Mouse (Mus musculus): ENCODE results near the gene Spag5. TPM values are rescaled to one million over a fixed set of nuclear protein-coding genes. Genes with fewer than 3 reads are reported as not detected.

Gene Spag5
- polyA plus RNA-seq, 1 experiment, result 35.1 TPM

DNA sequence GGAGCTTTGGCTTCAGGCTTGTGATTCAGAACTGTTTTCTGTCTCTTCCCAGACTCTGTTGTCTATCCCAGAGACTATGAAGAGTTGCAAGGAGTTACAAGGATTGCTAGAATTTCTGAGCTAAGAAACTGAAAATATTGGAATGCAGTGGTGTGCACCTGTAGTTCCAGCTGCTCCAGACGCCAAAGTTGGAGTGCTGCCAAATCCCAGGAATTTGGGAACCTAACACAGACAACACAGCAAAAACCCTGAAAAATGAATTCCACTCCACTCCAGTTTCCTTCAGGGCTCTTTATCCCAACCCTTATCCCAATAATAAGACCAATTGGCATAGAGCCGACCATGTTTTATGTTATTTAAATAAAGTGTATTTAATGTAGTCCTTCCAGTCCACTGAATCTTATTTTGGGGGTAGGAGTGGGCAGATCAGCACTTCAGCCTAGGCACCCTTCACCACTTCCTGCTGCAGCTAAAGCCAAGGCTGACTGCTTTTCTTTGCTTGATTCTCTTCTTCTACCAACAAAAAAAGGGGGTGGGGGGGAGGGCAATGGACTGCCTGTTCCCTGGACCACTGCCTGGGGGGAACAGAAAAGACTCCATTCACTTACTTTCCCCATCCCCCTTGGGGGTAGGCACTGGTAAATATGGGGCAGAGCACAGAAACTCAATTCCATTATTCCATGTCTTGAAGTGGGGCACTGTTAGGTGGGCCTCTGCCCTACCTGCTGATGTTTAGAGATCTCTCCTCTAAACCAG lies 20.9 kb downstream of the Spag5 start:
- Histone ChIP-seq H3K27ac (ENCODE audit: insufficient read depth, low read length) (no peak overlapping the region), H3K4me1 (ENCODE audit: control insufficient read depth, insufficient read depth, low read length) (no peaks in the 10 kb centered on the region), H3K4me3 (ENCODE audit: insufficient read depth, low read length) (no peak overlapping the region)
- TF ChIP-seq POLR2A (IDR thresholded peaks at IDR 0.05; ENCODE audit: low read depth, low read length), result no peak
- TF ChIP-seq CTCF (IDR thresholded peaks at IDR 0.05; ENCODE audit: borderline replicate concordance, insufficient read depth, low read length), result no peak

DNA sequence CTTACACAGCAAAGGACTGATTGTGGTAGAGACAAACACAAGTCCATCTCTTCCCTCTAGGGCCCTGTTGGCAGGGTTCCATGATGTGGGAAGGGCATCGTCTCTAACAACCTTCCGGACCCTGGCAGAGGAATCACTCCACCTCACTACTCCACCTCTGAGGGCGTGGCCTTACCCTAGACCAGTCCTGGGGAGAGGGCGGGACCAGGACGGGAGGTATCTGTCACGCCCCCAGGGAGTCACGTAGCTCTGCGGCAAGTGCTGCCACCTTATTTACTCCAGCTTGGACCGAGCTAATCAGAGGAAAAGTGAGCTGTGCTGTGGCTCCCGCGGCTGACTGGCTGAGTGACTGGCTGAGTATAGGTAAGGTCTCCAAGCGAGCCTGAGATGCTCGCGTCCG lies 21.5 kb downstream of the Spag5 start, which contains the start of gene Aldoc:
TSS of gene Aldoc (plus strand) at position 109 of the 400 bp plus-strand sequence.
- Histone ChIP-seq H3K4me3 (ENCODE audit: insufficient read depth, low read length) (no peak within 1 kb of the TSS), H3K27ac (ENCODE audit: insufficient read depth, low read length) (no peak within 1 kb of the TSS), H3K4me1 (ENCODE audit: control insufficient read depth, insufficient read depth, low read length) (no peaks in the 10 kb centered on the region)
- TF ChIP-seq CTCF (IDR thresholded peaks at IDR 0.05; ENCODE audit: borderline replicate concordance, insufficient read depth, low read length) (no peak), POLR2A (IDR thresholded peaks at IDR 0.05; ENCODE audit: low read depth, low read length) (peak; percentile 18; the same call in 1 of the 2 replicates)

DNA sequence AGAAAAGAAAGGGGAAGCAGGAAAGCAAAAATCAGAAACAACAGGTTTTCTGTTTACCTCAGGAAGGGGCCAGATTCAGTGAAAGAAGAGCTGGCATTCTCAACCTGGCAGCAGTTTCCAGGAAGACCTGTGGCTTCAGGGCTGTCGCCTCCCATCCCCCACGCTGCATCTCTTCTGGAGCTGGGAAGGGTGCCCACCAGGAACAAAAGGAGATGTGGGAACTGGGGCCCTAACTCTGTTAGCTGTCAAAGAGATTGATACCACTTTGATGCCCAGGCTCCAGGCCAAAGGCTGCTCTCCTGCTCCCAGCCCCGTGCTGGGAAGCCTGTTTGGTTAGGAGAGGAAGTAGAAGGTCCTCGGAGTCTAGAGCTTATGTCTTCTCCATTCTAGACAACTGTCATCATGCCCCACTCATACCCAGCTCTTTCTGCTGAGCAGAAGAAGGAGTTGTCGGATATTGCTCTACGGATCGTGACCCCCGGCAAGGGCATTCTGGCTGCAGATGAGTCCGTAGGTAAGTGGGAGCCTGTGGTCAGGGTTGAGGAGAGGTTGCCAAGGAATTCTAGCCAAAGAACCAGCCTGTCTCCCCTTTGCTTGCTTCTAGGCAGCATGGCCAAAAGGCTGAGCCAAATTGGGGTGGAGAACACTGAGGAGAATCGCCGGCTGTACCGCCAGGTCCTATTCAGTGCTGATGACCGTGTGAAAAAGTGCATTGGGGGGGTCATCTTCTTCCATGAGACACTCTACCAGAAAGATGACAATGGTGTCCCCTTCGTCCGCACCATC lies 22.9 kb downstream of the Spag5 start:
- no peak overlapping the region for H3K27ac ChIP-seq (ENCODE audit: insufficient read depth, low read length)
- no peak for TF ChIP-seq CTCF (IDR thresholded peaks at IDR 0.05; ENCODE audit: borderline replicate concordance, insufficient read depth, low read length)
- TF ChIP-seq POLR2A (IDR thresholded peaks at IDR 0.05; ENCODE audit: low read depth, low read length), result no peak
- H3K4me3 ChIP-seq (ENCODE audit: insufficient read depth, low read length), result no peak overlapping the region
- H3K4me1 ChIP-seq (ENCODE audit: control insufficient read depth, insufficient read depth, low read length), result no peaks in the 10 kb centered on the region

DNA sequence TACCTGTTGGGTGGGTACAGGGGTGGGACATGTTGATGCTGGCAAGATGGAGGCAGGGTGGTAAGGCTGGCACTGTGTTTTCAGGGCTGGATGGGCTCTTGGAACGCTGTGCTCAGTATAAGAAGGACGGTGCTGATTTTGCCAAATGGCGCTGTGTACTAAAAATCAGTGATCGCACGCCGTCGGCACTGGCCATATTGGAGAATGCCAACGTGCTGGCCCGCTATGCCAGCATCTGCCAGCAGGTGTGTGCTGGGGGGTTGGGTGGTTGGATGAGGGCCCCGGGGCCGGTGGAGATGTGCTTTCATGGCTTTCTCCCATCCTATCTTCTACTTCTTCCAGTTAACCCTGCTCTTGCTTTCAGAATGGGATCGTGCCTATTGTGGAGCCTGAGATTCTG lies 23.6 kb downstream of the Spag5 start:
- no peaks in the 10 kb centered on the region for H3K4me1 ChIP-seq (ENCODE audit: control insufficient read depth, insufficient read depth, low read length)
- no peak overlapping the region for H3K4me3 ChIP-seq (ENCODE audit: insufficient read depth, low read length)
- H3K27ac ChIP-seq (ENCODE audit: insufficient read depth, low read length), result no peak overlapping the region
- TF ChIP-seq POLR2A (IDR thresholded peaks at IDR 0.05; ENCODE audit: low read depth, low read length), result no peak
- TF ChIP-seq CTCF (IDR thresholded peaks at IDR 0.05; ENCODE audit: borderline replicate concordance, insufficient read depth, low read length), result no peak

DNA sequence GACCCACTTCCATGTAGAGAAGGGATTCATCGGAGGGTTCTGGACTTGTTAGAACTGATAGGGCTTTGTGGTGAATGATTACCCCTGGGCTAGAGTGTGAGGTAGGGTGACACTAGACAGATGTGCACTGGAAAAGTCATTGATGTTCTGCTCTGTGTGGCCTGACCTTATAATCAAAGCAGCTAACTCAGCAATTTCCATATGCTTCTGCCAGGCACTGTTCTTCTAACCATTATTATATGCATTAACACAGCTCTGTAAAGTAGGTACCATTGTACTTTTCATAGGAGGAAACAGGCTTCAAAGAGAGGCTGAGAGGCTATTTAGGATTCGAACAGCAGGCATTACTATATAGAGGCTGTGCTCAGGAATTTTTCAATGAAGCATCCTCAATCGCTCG lies 25.9 kb downstream of the Spag5 start:
- TF ChIP-seq POLR2A (IDR thresholded peaks at IDR 0.05; ENCODE audit: low read depth, low read length), result no peak
- no peak for TF ChIP-seq CTCF (IDR thresholded peaks at IDR 0.05; ENCODE audit: borderline replicate concordance, insufficient read depth, low read length)
- Histone ChIP-seq H3K27ac (ENCODE audit: insufficient read depth, low read length) (no peak overlapping the region), H3K4me1 (ENCODE audit: control insufficient read depth, insufficient read depth, low read length) (no peaks in the 10 kb centered on the region), H3K4me3 (ENCODE audit: insufficient read depth, low read length) (no peak overlapping the region)

GRCm38 (mm10) chr11:78327634-78328511 lies 26.5 kb downstream of the Spag5 start, which contains the start of gene Pigs:
Pigs (plus strand) TSS chr11:78328415.
- Histone ChIP-seq H3K4me3 (ENCODE audit: insufficient read depth, low read length) (peak within 1 kb of the TSS; percentile 64), H3K4me1 (ENCODE audit: control insufficient read depth, insufficient read depth, low read length) (no peaks in the 10 kb centered on the region), H3K27ac (ENCODE audit: insufficient read depth, low read length) (no peak within 1 kb of the TSS)
- TF ChIP-seq POLR2A (IDR thresholded peaks at IDR 0.05; ENCODE audit: low read depth, low read length) (peak; percentile 80), CTCF (IDR thresholded peaks at IDR 0.05; ENCODE audit: borderline replicate concordance, insufficient read depth, low read length) (no peak)

DNA sequence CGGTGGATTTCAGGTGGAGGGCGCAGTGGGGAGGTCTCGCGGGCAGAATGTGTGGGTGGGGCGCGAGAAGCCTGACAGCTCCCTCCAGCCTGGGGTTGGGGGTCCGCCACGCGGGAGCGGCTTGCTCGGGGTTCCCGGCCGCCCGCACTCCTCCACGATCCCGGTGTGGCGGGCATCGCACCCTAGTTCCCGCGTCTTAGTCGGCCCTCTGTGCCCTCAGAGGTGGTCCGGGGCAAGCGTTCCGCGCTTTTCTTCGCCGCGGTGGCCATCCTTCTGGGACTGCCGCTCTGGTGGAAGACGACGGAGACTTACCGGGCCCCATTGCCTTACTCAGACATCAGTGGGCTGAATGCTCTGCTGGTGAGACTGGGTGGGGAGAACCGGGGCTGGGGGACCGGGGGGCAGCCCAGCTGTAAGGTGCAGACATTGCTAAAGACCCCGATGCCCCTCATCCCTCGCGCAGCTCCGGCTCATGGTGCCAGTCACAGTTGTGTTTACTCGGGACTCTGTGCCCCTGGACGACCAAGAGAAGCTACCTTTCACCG lies 27.3 kb downstream of the Spag5 start:
- TF ChIP-seq POLR2A (IDR thresholded peaks at IDR 0.05; ENCODE audit: low read depth, low read length), result no peak
- TF ChIP-seq CTCF (IDR thresholded peaks at IDR 0.05; ENCODE audit: borderline replicate concordance, insufficient read depth, low read length), result no peak
- no peaks in the 10 kb centered on the region for H3K4me1 ChIP-seq (ENCODE audit: control insufficient read depth, insufficient read depth, low read length)
- peak overlapping the region; percentile 64 for H3K4me3 ChIP-seq (ENCODE audit: insufficient read depth, low read length)
- H3K27ac ChIP-seq (ENCODE audit: insufficient read depth, low read length), result no peak overlapping the region

DNA sequence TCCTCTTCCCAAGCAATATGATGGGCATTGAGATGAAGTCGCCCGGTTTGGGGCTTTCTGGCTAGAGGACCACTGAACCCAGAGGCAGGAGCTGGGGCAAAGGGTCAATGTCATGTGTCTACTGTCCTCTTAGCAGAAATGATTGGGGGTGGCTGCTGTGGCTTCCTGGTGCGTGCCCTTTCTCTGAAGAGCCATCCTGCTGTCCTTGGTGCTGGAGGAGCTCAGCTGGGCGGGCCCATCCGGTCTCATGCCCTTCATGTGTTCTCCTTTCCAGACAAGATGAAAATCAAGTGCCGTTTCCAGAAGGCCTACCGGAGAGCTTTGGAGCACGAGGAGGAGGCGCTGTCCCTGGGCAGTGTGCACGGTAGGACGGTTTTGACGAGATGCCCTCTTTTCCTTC lies 31.3 kb downstream of the Spag5 start:
- H3K4me1 ChIP-seq (ENCODE audit: control insufficient read depth, insufficient read depth, low read length), result no peaks in the 10 kb centered on the region
- no peak overlapping the region for H3K4me3 ChIP-seq (ENCODE audit: insufficient read depth, low read length)
- TF ChIP-seq CTCF (IDR thresholded peaks at IDR 0.05; ENCODE audit: borderline replicate concordance, insufficient read depth, low read length) (no peak), POLR2A (IDR thresholded peaks at IDR 0.05; ENCODE audit: low read depth, low read length) (no peak)
- H3K27ac ChIP-seq (ENCODE audit: insufficient read depth, low read length), result no peak overlapping the region

GRCm38 (mm10) chr11:78333992-78334391 lies 32.7 kb downstream of the Spag5 start:
- TF ChIP-seq POLR2A (IDR thresholded peaks at IDR 0.05; ENCODE audit: low read depth, low read length), result no peak
- no peak for TF ChIP-seq CTCF (IDR thresholded peaks at IDR 0.05; ENCODE audit: borderline replicate concordance, insufficient read depth, low read length)
- no peak overlapping the region for H3K4me3 ChIP-seq (ENCODE audit: insufficient read depth, low read length)
- no peak overlapping the region for H3K27ac ChIP-seq (ENCODE audit: insufficient read depth, low read length)
- H3K4me1 ChIP-seq (ENCODE audit: control insufficient read depth, insufficient read depth, low read length), result no peaks in the 10 kb centered on the region

All from embryonic fibroblast, embryonic 13.5 days (primary cell).